Comparison of ENCODE assay signal across 11 mouse cellular contexts in the genomic region with DNA sequence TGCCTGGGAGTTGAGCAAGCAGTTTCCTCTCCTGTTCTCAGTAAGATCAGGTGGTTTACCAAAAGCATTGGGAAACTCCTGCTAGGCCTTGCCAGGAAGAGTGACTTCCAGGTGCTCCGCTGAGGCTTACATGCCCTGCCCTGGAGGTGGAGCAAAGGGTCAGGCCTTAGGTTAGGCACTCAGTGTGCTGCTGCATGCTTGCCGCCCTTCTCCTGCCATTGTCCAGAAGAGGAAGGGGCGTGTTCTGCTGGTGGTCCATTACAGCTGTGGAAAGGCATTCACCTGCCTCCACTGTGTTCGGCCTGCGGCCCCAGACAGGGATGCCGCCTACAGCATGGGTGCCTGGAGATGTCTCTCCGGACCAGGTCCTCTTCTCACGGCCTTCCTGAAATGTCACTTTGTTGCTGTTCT. TPM values are rescaled to one million over a fixed set of nuclear protein-coding genes. Genes with fewer than 3 reads are reported as not detected.
DNase-seq lines count a peak whose midpoint lies in the region; ATAC-seq and TF ChIP-seq lines count a peak whose summit lies in the region.
"Had no signal": no experiment of that assay in that cellular context is flagged by ENCODE, and none has a peak within 500 bp of the region (broad histone marks: within the 10 kb centered on the region; RNA-seq: fewer than 3 reads in every experiment).

No protein-coding gene starts in this region.

- no peak for ATAC-seq in lung, embryonic 16.5 days (ENCODE audit: low read depth)
- no peak for ATAC-seq in erythroid progenitor cell, adult 5-6 weeks (replicated peaks; ENCODE audit: low FRiP score, poor library complexity, severe bottlenecking)

- DNase-seq in fat pad, adult 2 months (ENCODE audit: extremely low read depth, low read depth, low spot score) = peak; percentile 59
- peak; percentile 47 for DNase-seq in heart, postnatal 4 days
- DNase-seq in urinary bladder, postnatal 4 days (ENCODE audit: low spot score in 2 of 2) = no peak
- no peak for DNase-seq in left cerebral cortex, adult 8-10 months (ENCODE audit: low spot score in 2 of 2)
- DNase-seq: thymus, postnatal 36 days had no signal

- H3K9ac ChIP-seq in lung, embryonic 16.5 days (ENCODE audit: low read length) = no peak overlapping the region

- H3K27me3 ChIP-seq in lung, embryonic 16.5 days (ENCODE audit: control insufficient read depth, insufficient read depth, low read depth, low read length) = no peaks in the 10 kb centered on the region

- no peak overlapping the region for H3K4me3 ChIP-seq in bone marrow, adult 2 months (replicated peaks; ENCODE audit: control insufficient read depth, low read depth, low read length)
- no peak overlapping the region for H3K4me3 ChIP-seq in lung, embryonic 16.5 days (ENCODE audit: low read length)
- H3K4me3 ChIP-seq: forebrain, embryonic 10.5 days had no signal

- WGBS in bone marrow, adult 2 months = 61% methylated on average over 8 of the region's 8 CpGs
- WGBS in lung, embryonic 16.5 days = 79% methylated on average over 8 of the region's 8 CpGs

- no peaks in the 10 kb centered on the region for H3K9me3 ChIP-seq in lung, embryonic 16.5 days (ENCODE audit: control insufficient read depth, low read length)
- H3K9me3 ChIP-seq: forebrain, embryonic 10.5 days had no signal

- no peak for TF ChIP-seq CTCF in bone marrow, adult 2 months (IDR thresholded peaks at IDR 0.05; ENCODE audit: control insufficient read depth, insufficient read depth, low read length)

- no peak for TF ChIP-seq POLR2A in bone marrow, adult 2 months (IDR thresholded peaks at IDR 0.05; ENCODE audit: borderline replicate concordance, control insufficient read depth, low read depth, low read length)

- no peak overlapping the region for H3K4me2 ChIP-seq in lung, embryonic 16.5 days (ENCODE audit: low read depth, low read length)

- no peaks in the 10 kb centered on the region for H3K36me3 ChIP-seq in lung, embryonic 16.5 days (ENCODE audit: control insufficient read depth, insufficient read depth, low read length)

- peaks cover 3% of the 10 kb centered on the region for H3K4me1 ChIP-seq in bone marrow, adult 2 months (ENCODE audit: control insufficient read depth, insufficient read depth, low read length)
- H3K4me1 ChIP-seq in lung, embryonic 16.5 days (replicated peaks; ENCODE audit: control insufficient read depth, insufficient read depth, low read length) = peaks cover 13% of the 10 kb centered on the region

- H3K27ac ChIP-seq in bone marrow, adult 2 months (ENCODE audit: control insufficient read depth, insufficient read depth, low read depth, low read length, poor library complexity) = peak overlapping the region; percentile 82
- H3K27ac ChIP-seq in lung, embryonic 16.5 days (ENCODE audit: low read length) = peak overlapping the region; percentile 86

RNA-seq across cellular contexts. Expression of a gene that starts 9.6 kb away (rescaled TPM):
- 2.1 and 4.9 TPM in 2 replicates for polyA plus RNA-seq in bone marrow, adult 2 months (2011; ENCODE audit: insufficient read depth, insufficient read length, low replicate concordance, missing spikeins)
- total RNA-seq in heart, postnatal 4 days (2021) = 1 to 10 TPM; 6.9 to 7.3 TPM
- 9.9 and 12.6 TPM in 2 replicates for polyA plus RNA-seq in lung, embryonic 16.5 days (2015; fragmentation: Nextera tagmentation; extraction: Ambion mirVana)
- total RNA-seq in erythroid progenitor cell, adult 5-6 weeks (2015; ENCODE audit: low replicate concordance) = not detected in 2 replicates
- not detected in 2 replicates for total RNA-seq in erythroid progenitor cell, adult 5-6 weeks (2017; ENCODE audit: low replicate concordance)
- total RNA-seq in left cerebral cortex, adult 8-10 months (2022) = 1 to 10 TPM; 2.1 to 4.1 (median 2.2) TPM

RNA-seq across cellular contexts. Expression of a gene that starts 16.9 kb away (rescaled TPM):
- 3.3 and 6.6 TPM in 2 replicates for polyA plus RNA-seq in bone marrow, adult 2 months (2011; ENCODE audit: insufficient read depth, insufficient read length, low replicate concordance, missing spikeins)
- total RNA-seq in heart, postnatal 4 days (2021) = 1 to 10 TPM; 1.6 to 2.5 TPM
- 0.59 and 3.7 TPM in 2 replicates for polyA plus RNA-seq in lung, embryonic 16.5 days (2015; fragmentation: Nextera tagmentation; extraction: Ambion mirVana)
- not detected in 2 replicates for total RNA-seq in erythroid progenitor cell, adult 5-6 weeks (2015; ENCODE audit: low replicate concordance)
- not detected in 2 replicates for total RNA-seq in erythroid progenitor cell, adult 5-6 weeks (2017; ENCODE audit: low replicate concordance)
- under 1 TPM in 2 of 4 experiments, not detected in 2; 0.16 to 0.35 TPM for total RNA-seq in left cerebral cortex, adult 8-10 months (2022)
- total RNA-seq: layer of hippocampus, postnatal 14 days; neutrophil, adult 5-6 weeks had no signal
- polyA plus RNA-seq: forebrain, embryonic 10.5 days had no signal

RNA-seq across cellular contexts. Expression of a gene that starts 44.0 kb away (rescaled TPM):
- polyA plus RNA-seq in bone marrow, adult 2 months (2011; ENCODE audit: insufficient read depth, insufficient read length, low replicate concordance, missing spikeins) = 5.5 and 18.2 TPM in 2 replicates
- 10 to 100 TPM; 14.4 to 14.7 TPM for total RNA-seq in heart, postnatal 4 days (2021)
- polyA plus RNA-seq in lung, embryonic 16.5 days (2015; fragmentation: Nextera tagmentation; extraction: Ambion mirVana) = 27.0 and 38.3 TPM in 2 replicates
- total RNA-seq in erythroid progenitor cell, adult 5-6 weeks (2015; ENCODE audit: low replicate concordance) = 4.3 and 5.4 TPM in 2 replicates
- 1.7 and 1.8 TPM in 2 replicates for total RNA-seq in erythroid progenitor cell, adult 5-6 weeks (2017; ENCODE audit: low replicate concordance)
- 10 to 100 TPM; 24.3 to 28.8 (median 25.5) TPM for total RNA-seq in left cerebral cortex, adult 8-10 months (2022)

RNA-seq across cellular contexts. Expression of a gene that starts 54.2 kb away (rescaled TPM):
- 0.79 and 3.0 TPM in 2 replicates for polyA plus RNA-seq in bone marrow, adult 2 months (2011; ENCODE audit: insufficient read depth, insufficient read length, low replicate concordance, missing spikeins)
- under 1 TPM; 0.55 to 0.74 TPM for total RNA-seq in heart, postnatal 4 days (2021)
- 0.98 and 8.5 TPM in 2 replicates for polyA plus RNA-seq in lung, embryonic 16.5 days (2015; fragmentation: Nextera tagmentation; extraction: Ambion mirVana)
- total RNA-seq in erythroid progenitor cell, adult 5-6 weeks (2015; ENCODE audit: low replicate concordance) = not detected in 2 replicates
- not detected in 2 replicates for total RNA-seq in erythroid progenitor cell, adult 5-6 weeks (2017; ENCODE audit: low replicate concordance)
- 10 to 100 TPM; 32.1 to 49.7 (median 37.8) TPM for total RNA-seq in left cerebral cortex, adult 8-10 months (2022)
- total RNA-seq: neutrophil, adult 5-6 weeks had no signal

Comparison
In these comparisons a context has a peak if more than half of its experiments do, and no peak if none do; other contexts are left out.
1. DNase-seq: peak in fat pad, adult 2 months (single experiment) and heart, postnatal 4 days (single experiment); none in urinary bladder, postnatal 4 days (0 of 2) and left cerebral cortex, adult 8-10 months (0 of 2).